Mouse (Mus musculus) brain, embryonic 14.5 days (tissue): Measurements from ENCODE around the gene Zfp691.

ENCODE experiments used
- CTCF ChIP-seq: fragments of 200-500 bp; IDR thresholded peaks from 2 replicates; pipeline ENCODE4 v1.5.1; 2012; ENCODE audit warnings: inconsistent platforms, mild to moderate bottlenecking, moderate library complexity, borderline replicate concordance; ENCODE audit not compliant: insufficient read depth, insufficient read length; ENCODE audit errors: extremely low read depth
- POLR2A ChIP-seq: fragments of 200-500 bp; IDR thresholded peaks from 2 replicates; pipeline ENCODE4 v1.6.1; 2012; ENCODE audit warnings: mild to moderate bottlenecking, inconsistent platforms, borderline replicate concordance; ENCODE audit not compliant: poor library complexity, insufficient read depth, insufficient read length, severe bottlenecking; ENCODE audit errors: extremely low read depth

DNA sequence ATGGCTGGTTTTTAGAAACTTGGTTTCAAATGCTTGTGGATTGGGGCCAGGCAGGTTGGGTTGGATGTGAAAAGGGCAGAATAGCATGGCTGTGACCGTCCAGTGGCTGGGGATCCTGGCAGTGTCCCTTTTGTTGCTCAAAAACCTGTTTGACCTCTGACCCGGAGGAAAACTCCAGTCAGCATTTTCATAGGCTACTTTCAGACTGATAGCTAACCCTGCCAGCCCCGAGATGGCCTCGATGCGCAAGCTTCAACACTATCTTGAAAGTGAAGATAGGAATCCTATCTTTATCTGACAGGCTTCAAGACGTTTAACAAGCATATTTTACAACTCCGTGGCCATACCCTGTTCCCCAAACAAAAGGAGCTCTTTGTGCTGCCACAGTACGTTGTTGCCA is 36.7 kb downstream of the Zfp691 start:
- TF ChIP-seq POLR2A (no peak), CTCF (no peak)
